Mouse (Mus musculus) induced T-regulatory cell, adult 2 months (primary cell): Measurements from ENCODE around the gene A630073D07Rik.
"Not testable (repeated sequence)": the region's sequence is repeated elsewhere in the genome, so short reads cannot be mapped to it uniquely, and the experiment has no call there.

Source experiments
- DNase-seq: peaks from one replicate; pipeline ENCODE4 v3.0.0-alpha.2; 2012; ENCODE audit warnings: low read depth

A630073D07Rik gene

GRCm38 (mm10) chr6:132651426-132651825, at the start of gene A630073D07Rik:
A630073D07Rik (minus strand) TSS chr6:132651526.
- no peak for DNase-seq

- no peak for DNase-seq
Measured at GRCm38 (mm10) chr6:132700907-132701306, 49.6 kb upstream of the A630073D07Rik start, which contains the start of gene Tas2r121. Tas2r121 (minus strand) TSS chr6:132701007.

DNA sequence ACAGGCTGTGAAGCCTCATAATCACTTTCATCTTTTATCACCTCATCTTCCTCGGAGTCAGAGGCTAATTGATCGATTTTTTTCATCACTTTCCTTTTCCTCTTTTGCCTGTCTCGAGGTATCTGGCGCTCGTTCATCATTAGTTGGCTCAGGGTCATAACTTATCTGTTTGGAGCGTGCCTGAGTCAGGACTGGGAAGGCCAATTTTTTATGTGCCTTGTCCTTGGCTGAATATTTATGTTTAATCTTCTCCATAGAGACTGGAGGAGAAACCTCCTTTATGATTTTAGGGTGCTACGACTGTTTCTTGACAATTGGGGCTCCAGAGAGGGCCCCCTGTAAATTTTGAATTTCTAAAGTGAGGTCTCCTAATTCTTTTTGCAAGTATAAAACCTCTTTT, 40.3 kb upstream of the A630073D07Rik start:
- DNase-seq: not testable (repeated sequence)

DNA sequence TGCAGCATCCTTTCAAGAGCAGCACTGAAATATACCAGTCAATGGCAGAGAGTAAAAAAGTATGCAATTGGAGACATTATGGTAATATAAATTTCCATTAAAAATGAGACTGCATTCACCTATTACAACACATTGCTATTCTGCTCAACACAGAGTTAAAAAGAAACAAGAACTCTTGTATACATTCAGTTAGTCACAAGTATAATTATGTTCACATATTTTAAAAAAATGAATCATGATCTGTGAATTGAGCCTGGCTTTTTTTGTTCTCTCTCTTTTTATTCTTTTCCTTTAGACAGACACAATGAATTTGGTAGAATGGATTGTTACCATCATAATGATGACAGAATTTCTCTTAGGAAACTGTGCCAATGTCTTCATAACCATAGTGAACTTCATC, 5.3 kb upstream of the A630073D07Rik start, which contains the start of gene Tas2r120:
Tas2r120 (plus strand) TSS at position 301 of the 400 bp plus-strand sequence.
- DNase-seq: no peak

- peak; percentile 12 for DNase-seq
Measured at GRCm38 (mm10) chr6:132649399-132649798, 1.9 kb downstream of the A630073D07Rik start.

DNA sequence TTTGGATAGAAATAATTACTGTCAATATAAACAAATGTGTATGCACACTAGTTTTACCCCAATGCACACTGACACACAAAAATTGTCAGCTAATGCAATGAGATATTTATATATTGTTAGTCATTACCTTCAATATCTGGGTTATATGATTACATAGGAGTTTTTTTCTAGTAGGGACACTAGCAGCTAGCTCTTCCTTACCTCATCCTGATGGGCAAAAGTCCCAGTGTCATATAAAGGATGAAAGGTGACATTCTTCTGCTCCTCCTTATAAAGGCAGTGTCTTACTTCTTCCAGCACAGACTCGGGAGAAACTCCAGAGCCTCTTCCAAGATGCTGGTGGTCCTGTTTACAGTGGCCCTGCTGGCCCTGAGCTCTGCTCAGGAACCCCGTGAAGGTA, 55.7 kb downstream of the A630073D07Rik start, which contains the start of gene Prp2:
Prp2 (plus strand) TSS at position 301 of the 400 bp plus-strand sequence.
- not testable (repeated sequence) for DNase-seq
